Mouse (Mus musculus) WW6 (cell line): ENCODE measurements around the gene Babam2.
"Not testable (repeated sequence)": the region's sequence is repeated elsewhere in the genome, so short reads cannot be mapped to it uniquely, and the experiment has no call there.

Experiments
- DNase-seq: peaks from one replicate; pipeline ENCODE4 v3.0.0-alpha.2; 2013; ENCODE audit warnings: low read depth, low spot score

The Babam2 gene

DNA sequence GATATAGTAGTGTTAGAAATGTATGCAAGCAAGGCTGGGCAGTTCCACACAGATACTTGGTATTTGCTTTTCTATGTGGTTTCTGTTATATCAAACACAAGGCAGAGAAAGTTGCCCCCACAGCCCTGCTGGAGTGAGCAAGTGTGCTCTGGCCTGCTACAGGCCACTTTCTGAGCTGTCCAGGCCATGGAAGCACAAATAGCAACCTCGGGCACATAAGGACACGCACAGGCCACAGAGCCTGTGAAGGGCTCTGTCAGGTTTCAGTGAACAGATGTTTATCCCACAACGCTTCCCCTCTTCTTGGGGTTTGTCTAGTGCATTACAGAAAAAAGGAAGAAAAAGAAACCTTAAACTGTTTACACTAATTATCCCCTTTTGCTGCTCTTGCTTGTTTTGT is 236.9 kb downstream of the Babam2 start:
- no peak for DNase-seq

DNA sequence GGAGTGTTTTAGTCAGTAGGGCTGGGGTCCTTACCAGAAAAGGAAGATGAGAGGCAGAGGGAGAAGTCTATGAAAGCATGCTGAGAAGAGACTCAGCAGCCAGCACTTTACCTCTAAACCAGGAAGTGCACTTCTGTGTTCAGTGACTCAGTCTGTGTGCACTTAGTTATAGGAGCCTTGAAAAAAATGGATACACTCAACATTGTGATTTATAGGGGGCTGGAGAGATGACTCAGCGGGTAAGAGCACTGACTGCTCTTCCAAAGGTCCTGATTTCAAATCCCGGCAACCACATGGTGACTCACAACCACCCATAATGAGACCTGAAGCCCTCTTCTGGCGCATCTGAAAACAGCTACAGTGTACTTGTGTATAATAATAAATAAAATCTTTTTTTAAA is 238.5 kb downstream of the Babam2 start:
- DNase-seq, result no peak

DNA sequence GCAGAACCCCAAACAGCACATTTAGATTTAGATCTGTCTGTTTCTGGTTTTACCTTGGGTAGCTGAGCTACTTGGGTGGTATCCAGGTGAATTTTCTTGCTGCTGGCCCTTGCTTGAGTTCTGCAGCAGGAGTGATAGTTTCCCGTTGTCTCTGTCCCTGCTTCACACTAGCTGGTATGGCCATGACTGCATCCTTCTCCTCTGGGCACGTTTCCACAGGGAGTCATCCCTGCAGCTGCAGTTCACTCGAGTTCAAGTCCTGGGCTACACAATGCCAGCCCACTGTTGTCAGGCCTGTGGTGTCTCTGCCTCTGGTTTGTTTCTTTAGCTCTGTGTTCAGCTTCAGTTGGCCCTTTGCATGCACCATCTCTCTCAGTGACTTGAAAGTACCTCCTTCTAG is 239.0 kb downstream of the Babam2 start:
- no peak for DNase-seq

DNA sequence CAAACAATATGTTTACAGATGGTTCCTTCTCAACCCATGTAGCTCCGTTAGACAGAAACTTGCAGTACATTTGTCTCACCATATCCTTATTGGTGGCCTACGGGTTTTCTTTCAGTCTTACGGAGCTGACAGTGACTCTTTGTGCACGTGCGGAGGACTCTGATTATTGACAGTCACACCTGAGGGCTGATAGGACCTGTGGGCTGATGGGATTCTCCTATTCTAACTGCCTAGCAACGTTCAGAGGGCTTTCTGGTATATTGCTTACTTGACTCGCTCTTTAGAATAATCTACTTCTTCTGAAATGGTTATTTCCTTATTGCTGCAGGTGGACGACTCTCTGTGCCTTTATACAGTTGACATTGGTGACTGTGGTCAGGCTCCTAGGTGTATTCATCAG is 243.4 kb downstream of the Babam2 start:
- DNase-seq, result no peak

DNA sequence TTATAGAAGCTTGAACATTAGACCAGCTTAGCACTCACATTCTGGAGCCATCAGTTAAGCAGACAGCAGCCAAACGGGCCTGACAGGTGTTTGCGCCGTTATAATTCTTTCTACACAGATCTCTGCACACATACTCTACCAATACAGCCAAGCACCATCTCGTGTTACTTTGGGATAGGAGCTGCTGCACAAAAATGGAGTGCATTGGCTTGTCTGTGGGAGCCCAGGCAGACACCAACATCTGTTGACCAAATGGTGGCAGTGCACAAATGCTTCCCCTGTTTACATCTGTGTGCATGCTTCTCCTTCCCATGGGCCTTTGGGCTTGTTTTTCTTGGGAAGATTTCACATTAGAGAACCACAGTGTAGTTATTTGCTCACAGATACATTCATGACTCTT is 249.7 kb downstream of the Babam2 start:
- no peak for DNase-seq

DNA sequence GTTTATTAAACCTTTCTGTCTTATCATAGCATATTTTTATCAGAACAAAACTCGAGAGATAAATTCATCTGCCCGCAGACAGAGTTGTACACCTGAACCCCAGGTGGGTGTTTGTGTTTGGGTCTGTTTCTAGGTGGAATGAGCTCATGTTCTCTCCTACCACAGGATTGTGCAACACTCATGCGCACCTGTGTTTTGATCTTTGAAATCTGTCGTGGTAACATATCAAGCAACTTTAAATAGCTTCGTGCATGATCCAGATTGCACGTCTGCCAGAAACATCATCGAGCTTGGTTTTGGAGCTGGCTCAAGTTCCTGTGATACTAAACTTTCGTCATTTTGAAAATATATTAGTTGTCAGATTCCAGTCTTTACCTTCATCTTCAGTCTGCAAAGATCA is 251.9 kb downstream of the Babam2 start:
- no peak for DNase-seq

DNA sequence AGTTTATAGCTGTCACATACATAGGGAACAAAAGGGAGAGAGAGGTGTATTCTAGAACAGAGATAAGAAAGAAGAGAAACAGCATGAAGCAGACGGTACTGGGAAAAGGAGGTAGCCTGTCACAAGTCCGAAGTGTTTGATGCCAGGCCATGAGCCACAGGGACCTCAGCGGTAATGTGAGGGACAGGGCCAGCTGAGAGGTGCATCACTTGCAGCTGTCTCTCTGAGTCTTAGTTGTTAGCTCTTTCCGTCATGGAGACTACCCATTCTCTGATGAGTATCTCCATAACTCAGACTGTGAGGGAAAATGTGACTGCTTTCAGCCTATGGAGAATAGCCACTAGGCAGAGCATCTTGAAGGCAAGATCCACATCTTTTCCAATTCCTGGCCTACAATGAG is 253.0 kb downstream of the Babam2 start:
- DNase-seq, result no peak

DNA sequence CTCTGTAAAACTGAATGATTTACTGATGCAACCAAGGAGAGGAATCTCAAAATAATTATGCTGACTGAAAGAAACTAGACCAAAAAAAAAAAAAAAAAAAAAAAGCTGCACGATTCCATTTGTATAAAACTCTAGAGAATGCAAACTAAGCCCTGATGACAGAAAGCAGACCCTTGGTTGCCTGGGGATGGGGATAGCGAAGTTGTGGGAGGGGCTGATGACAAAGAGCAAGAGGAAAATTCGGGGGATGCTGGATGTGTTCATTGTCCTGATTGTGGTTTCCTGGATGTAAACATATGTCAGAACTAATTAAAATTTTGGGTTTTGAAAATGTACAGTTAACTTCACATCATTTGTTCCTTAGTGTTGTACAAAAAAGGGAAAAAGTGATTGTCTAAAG is 257.7 kb downstream of the Babam2 start:
- no peak for DNase-seq

DNA sequence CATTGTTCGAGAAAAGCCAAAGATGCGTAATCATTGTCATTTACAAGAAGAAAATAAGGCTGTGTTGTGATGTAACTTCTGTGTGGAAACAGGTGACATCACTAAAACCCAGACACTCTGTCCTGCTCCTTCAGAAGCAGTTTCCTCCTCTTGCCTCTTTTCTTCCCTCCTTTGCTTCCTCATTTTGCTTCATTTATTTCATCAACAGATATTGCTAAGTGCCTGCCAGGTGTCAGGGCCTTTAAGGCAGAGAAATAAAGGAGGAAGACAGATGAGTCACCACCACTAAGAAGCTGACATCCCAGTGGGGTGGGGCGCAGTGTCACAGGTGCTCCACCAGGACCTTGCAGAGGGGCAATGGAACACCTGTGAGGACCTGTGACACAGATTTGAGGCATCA is 258.9 kb downstream of the Babam2 start:
- no peak for DNase-seq

DNA sequence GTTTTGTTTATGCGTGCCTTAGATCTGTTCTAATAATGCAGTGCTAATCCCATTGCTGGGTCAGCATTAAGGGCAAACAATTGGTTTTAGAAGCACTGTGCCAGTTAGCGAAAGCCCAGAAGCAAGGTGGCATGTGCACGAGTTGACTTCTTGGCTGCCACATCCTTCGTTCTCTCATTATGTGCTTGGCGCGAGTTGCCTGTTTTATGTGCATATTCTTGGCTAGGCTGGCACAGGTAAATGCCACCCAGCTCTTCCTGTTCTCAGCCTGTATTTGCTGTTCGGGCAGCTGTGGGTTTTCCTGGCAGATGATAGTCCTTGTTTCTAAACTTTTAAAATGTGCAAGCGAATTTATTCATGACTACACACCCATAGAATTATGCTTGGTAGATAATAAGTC is 262.4 kb downstream of the Babam2 start:
- no peak for DNase-seq

DNA sequence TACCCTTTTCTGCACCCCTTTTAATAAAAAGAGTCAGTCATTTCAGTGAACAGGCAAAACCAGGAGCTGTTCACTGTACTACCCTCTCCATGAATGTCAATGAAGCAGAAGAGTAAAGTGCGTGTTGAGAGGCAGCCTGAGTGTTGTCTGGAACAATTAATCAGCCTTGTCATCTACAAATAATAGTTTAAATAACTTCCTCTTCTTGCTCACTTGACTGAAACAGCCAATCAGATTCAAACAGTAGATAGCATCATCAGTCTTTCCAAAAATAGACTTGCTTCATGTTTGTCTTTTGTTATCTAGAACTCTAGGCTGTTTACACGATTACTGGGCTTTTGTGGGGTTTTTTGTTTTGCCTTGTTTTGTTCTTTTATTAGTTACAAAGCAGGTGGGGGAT is 263.9 kb downstream of the Babam2 start:
- no peak for DNase-seq

DNA sequence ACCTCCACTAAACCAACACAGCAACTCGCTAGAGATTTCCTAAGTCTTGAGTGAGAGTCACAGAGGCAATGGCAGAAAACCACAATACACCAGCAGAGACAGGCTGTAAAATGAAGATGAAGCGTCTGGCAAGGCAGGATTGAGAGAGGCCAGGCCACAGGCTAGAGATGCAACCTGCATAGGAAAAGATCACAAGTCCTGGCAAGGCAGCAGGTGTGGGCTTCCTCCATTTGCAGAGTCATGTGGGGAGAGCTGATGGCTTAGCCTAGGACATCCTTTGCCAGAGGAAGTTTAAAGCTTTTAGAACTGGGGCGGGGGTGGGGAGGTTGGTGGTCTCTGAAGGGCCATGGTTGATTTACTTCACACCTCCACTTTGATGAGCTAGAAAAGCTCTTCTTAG is 264.9 kb downstream of the Babam2 start:
- no peak for DNase-seq

DNA sequence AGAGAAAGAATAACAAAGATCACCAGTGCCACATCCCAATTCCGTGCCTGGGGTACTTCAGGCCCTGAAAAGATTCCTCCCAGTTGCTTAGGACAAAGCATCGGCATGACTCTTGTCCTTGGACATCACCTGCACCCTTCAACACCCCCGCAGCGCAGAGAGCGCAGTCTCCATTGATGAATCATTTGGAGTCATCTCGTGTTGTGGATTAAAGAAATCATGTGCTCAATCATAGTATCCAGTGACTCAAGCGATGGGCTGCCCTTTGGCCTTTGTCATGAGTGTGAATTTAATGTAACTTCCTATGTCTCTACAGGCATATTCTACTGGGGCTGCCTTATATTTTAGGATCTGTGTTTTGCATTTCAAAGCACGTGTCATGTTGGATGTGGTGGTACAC is 265.9 kb downstream of the Babam2 start:
- no peak for DNase-seq

DNA sequence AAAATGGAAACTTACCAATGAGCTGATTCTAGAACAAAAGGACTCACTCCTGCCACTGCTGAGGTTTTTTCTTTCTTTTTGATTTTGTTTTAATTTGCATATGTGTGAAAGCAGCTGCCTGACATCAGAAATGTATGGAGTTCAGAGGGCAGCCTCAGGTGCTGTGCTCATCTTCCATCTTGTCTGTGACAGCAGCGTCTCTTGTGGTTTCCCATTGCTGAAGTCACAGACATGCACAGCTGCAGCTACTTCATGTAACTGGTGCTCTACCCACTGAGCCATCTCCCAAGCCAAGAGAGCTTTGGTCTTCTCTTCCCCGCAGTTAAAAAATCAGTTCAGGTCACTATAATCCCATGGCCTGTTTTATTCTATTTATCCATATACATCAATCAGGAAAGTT is 266.4 kb downstream of the Babam2 start:
- DNase-seq, result no peak

DNA sequence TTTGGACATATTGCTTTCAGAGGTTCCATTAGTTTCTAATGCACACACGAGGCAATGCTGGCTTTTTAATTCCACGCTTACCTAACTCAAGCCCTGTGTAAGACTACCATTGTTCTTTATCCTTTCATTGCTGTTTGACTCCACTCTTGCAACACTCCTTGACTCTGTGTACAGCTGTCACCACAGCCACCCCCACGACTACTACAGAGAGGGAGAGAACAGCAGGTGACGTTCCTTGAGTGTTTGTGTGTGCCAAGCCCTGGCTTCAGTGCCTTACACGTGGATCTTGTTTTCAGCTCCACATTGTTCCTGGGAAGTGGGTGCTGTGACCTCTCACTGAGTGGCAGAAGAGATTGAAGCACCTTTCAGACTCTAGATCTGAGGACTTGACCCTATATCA is 269.3 kb downstream of the Babam2 start:
- DNase-seq, result no peak

DNA sequence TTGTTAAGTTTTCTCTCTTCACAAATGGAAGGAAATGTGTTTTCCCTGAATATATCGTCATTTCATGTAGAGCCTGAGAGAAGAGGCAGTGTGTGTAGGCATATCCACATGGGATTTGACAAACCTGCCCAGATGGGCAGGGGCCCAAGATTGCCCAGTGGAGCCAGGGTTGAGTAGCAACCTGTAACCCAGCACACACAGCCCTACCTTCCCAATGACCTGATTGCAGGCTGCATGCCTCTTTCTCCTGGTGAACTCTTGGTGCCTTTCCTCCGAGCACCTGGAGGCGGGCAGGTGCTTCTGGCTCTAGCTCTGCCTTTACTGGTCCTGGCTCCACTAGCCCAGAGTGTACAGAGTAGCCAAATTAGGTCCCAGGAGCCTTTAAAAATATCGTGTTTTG is 270.0 kb downstream of the Babam2 start:
- DNase-seq, result no peak

DNA sequence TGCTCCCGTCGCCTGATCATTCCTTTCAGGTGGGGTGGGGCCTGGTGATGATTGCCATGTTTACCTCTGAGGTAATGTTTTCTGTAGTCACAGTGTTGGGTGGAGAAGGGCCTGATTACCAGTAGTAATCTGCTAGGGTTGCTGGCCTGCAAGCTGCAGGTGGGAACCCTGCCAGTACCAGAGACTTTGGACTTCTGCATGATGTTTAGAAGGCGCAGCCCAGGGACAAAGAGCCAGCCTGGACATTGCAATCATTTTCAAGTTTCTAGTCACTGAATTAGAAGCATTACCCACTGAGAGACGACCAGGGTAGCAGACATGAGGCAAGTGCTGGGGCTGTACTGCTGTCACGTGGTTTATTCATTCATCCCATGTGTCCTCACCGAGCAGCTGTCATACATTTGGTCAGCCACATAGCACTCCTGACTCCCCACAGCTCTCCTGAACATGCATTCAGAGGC is 270.6 kb downstream of the Babam2 start:
- no peak for DNase-seq

DNA sequence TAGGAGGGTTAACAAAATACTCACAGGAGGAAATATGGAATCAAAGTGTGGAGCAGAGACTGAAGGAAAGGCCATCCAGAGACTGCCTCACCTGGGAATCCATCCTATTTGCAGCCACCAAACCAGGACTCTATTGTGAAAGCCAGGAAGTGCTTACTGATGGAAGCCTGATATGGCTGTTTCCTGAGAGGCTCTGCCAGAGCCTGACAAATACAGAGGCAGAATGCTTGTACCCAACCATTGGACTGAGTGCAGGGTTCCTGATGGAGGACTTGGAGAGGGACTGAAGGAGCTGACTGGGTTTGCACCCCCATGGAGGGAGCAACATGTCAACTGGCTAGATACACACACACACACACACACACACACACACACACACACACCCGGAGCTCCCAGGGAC is 274.9 kb downstream of the Babam2 start:
- DNase-seq, result not testable (repeated sequence)

DNA sequence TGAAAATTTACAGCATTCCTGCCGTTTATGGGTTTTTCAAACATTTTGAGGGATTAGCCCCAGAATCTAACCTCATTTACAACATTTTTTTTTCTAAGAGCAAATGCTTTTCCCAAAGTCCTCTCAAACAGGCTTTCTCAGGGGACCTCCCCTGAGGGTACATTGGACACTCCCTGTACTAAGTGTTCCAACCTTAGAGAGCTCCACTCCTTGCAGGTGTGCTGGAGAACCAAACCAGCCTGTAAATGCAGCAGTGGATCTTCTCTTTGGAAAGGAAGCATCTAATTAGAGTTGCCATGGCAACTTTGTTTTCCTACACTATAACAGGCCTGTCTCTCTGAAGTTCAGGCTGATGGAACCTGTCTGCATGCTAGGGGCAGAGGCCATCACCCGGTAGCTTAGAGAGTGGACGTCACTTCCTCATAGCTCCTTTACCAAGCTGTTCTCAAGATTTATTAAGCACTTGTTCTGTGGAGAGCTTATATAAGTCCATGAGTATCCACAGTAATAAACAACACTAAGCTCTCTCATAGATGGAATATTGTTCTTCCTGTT is 277.2 kb downstream of the Babam2 start:
- DNase-seq, result no peak

DNA sequence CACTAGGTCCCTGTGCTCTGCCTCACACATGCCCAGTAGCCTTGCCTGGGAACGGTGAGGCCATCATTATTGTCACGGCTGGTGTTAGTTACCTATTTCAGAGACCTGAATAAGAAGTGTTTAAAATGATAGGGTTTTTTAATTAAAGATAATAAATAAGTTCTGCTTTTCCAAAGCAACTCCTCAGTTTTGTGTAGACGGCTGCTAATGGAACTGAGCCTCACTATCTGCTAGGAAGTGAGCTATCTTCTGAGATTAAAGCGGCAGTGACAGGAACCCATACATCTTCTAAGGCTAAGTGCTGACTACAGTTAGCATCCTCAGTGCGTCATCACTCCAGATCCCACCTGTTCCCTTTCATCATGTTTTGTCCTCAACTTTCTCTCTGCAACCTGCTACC is 284.6 kb downstream of the Babam2 start:
- no peak for DNase-seq

DNA sequence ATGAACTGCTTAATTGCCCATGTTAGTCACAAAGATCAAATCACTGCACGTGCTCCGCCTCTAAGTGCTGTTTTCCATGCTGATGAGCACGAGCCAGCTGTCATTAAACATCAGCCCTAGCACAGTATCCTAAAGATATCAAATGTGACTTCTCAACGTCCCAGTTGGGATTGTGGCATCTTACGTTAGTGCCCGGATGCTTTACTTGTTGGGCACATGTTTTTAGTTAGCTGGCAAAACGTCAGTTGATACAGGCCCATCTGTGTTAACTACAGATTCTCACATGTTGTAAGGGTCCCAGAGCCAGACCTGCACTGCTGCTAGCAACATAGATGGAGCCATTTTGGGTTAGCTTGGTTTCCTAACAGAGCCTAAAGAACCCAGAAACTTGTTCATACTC is 285.7 kb downstream of the Babam2 start:
- no peak for DNase-seq

DNA sequence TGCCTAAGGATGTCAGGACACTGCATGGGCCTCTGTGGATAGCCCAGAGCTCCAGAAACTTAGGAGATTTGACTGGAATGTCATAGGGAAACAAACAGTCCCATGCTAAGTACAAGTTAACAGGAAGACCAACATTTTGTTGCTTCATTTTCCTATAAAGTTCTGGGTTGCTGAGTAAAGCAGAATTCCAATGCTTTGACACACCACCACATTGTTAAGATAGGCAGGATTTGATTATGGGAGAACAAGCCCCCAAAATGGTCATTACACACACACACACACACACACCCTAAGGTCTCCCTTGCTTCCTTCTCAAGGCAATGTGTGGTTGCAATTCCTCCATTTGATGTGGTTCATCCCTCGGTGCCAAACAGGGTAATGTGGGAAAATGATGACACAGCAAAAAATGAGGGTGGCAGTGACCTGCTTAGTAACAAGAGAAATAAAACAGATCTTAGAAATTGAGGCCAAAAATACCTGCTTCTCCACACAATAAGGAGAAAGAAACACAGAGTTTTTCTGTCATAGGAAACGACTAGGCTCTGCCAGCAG is 286.4 kb downstream of the Babam2 start:
- no peak for DNase-seq

DNA sequence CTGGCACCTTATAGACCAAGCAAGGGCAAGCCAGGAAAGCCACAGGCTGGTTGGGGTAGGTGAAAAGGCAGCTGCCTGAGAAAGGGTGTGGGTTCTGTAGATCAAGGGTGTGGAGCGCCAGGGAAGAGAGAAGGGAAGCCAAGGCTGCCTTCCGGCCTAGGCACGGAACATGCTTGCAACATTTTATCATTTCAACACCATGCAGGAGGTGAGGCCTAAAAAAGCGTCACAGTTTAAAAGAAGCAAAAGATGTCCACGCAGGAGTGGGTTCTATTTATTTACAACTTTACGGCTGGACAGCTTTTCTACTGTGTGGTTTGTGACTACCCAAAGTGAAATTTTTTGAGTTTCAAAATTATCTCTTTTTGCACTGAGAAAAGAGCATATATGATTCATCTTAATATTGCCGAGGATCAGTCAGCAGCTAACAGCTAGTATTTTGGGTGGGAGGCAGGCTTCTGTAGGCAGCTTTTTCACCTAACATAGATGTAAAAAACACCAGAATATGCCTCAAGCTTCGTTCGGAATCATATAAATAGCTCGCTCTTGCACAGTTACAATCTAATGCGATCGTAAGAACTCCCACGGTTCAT is 287.0 kb downstream of the Babam2 start:
- no peak for DNase-seq

DNA sequence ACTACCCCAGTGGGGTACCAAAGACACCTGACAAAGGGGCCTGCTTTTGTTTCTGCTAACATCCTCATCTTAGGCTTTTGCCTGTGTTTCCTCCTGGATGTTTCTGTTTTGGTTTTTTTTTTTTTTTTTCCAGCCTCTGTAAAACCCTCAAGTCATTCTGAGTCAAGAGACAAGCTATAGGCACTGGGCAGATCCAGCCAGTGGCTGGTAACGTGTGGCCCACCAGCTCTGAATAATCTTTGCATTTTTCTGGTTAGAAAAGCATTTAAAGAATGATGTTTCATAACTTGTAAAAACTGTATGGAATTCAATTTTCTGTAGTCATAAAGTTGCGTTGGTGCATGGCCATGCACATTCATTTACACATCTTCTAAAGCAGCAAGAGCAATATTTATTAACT is 287.5 kb downstream of the Babam2 start:
- DNase-seq, result no peak
